Mouse (Mus musculus): ENCODE results near the gene Usp37. TPM values are rescaled to one million over a fixed set of nuclear protein-coding genes. Genes with fewer than 3 reads are reported as not detected.

Gene Usp37
- polyA plus RNA-seq, 1 experiment from 2014 or later, result 9.2 TPM

DNA sequence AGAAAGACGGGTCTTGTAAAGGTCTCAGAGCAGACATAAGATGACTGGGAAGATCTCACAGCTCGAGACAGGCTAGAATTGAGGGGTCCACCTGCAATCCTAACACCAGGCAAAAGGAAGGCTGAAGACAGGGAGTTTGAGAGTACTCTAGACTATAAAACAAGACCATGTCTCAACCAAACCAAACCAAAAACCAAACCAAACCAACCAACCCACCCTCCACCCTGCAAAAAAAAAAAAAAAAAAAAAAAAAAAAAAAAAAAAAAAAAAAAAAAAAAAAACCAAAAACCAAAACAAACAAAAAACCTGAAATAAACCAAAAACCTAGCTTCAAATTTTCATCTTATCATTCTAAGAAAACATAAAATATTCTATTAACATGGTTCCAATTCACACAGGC lies 99.5 kb downstream of the Usp37 start:
- H3K9me3 ChIP-seq (ENCODE audit: control insufficient read depth), result no peaks in the 10 kb centered on the region
- ATAC-seq, result no peak
- peaks cover 20% of the 10 kb centered on the region for H3K36me3 ChIP-seq (ENCODE audit: control insufficient read depth, insufficient read depth)
- no peak overlapping the region for H3K27ac ChIP-seq (ENCODE audit: low read depth, low read length)
- WGBS, result 85% methylated on average over 2 of the region's 2 CpGs
- H3K4me2 ChIP-seq (replicated peaks; ENCODE audit: low read depth), result no peak overlapping the region
- H3K4me1 ChIP-seq (replicated peaks; ENCODE audit: control insufficient read depth, insufficient read depth, low read length), result no peaks in the 10 kb centered on the region
- TF ChIP-seq CTCF (IDR thresholded peaks at IDR 0.05; ENCODE audit: low read depth), result no peak
- no peak overlapping the region for H3K9ac ChIP-seq (ENCODE audit: low read depth, low read length)
- H3K27me3 ChIP-seq (replicated peaks; ENCODE audit: control insufficient read depth, insufficient read depth, low read length), result no peaks in the 10 kb centered on the region
- H3K4me3 ChIP-seq (ENCODE audit: low read depth, low read length), result no peak overlapping the region

DNA sequence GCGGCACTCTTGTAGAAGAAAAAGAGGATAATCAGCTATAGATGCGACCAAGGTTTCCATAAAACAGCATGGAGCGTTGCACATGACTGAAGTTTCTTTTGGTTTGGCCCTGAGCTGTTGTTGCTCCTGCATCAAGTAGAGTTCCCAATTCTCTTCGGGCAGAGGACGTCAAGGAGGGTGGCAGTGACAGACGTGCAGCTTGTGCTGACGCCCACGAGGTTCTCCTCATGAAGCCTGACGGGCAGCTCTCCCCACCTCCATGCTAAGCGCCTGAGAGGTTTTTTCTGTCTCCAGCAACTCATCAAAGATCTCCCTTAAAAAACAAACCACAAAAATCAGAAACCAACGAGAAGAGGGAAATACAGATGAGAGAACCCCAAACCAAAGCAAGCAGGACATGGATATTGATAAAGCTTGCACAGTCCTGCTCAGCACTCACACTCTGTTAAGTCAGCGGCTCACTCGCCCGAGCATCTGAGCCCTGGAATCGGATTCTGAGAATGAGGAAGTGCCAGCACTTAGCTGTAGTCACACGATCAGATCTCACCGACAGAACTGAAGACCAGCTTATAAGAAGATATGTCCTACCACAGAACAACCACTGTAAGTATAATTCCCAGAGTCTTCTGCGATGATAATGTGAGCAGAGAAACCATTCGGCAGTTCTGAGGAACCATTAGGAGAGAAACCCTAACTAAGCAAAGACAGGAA lies 104.8 kb downstream of the Usp37 start:
- WGBS, result 89% methylated on average over 19 of the region's 19 CpGs
- Histone ChIP-seq H3K9ac (ENCODE audit: low read depth, low read length) (no peak overlapping the region), H3K4me1 (replicated peaks; ENCODE audit: control insufficient read depth, insufficient read depth, low read length) (peaks cover 5% of the 10 kb centered on the region; the same call in 1 of the 2 replicates), H3K4me2 (replicated peaks; ENCODE audit: low read depth) (no peak overlapping the region), H3K36me3 (ENCODE audit: control insufficient read depth, insufficient read depth) (peaks cover 21% of the 10 kb centered on the region), H3K27ac (ENCODE audit: low read depth, low read length) (no peak overlapping the region), H3K9me3 (ENCODE audit: control insufficient read depth) (no peaks in the 10 kb centered on the region), H3K4me3 (ENCODE audit: low read depth, low read length) (no peak overlapping the region), H3K27me3 (replicated peaks; ENCODE audit: control insufficient read depth, insufficient read depth, low read length) (no peaks in the 10 kb centered on the region)
- TF ChIP-seq CTCF (IDR thresholded peaks at IDR 0.05; ENCODE audit: low read depth), result no peak
- no peak for ATAC-seq

- Histone ChIP-seq H3K9me3 (ENCODE audit: control insufficient read depth) (no peaks in the 10 kb centered on the region), H3K4me2 (replicated peaks; ENCODE audit: low read depth) (no peak overlapping the region), H3K4me3 (ENCODE audit: low read depth, low read length) (no peak overlapping the region), H3K36me3 (ENCODE audit: control insufficient read depth, insufficient read depth) (peaks cover 29% of the 10 kb centered on the region), H3K4me1 (replicated peaks; ENCODE audit: control insufficient read depth, insufficient read depth, low read length) (peaks cover 5% of the 10 kb centered on the region), H3K9ac (ENCODE audit: low read depth, low read length) (no peak overlapping the region), H3K27me3 (replicated peaks; ENCODE audit: control insufficient read depth, insufficient read depth, low read length) (no peaks in the 10 kb centered on the region), H3K27ac (ENCODE audit: low read depth, low read length) (peak overlapping the region; percentile 15; the same call in 1 of the 2 replicates)
- peak; percentile 47 for ATAC-seq
- no peak for TF ChIP-seq CTCF (IDR thresholded peaks at IDR 0.05; ENCODE audit: low read depth)
- WGBS, result 46% methylated on average over 8 of the region's 8 CpGs
These were observed 106.2 kb downstream of the Usp37 start for GRCm38 (mm10) chr1:74437702-74438427.

DNA sequence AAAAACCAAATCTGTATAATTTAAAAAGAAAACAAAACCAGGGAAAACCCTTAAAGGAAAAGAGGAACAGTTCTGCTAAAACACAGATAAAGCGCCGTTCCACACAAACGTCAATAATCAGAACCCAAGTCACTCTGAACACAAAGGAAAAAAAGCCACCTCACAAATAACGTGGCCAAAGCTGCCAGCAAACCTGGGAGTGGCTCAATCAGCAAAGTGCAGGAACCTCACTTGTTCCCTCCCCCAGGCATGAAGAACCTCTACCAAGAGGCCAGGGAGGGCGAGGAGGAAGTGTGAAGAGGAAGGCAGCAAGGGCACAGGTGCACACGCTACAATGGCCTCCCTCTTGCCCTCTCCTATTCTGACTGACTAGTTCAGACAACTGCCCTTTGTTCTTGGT lies 108.5 kb downstream of the Usp37 start:
- H3K9me3 ChIP-seq (ENCODE audit: control insufficient read depth), result no peaks in the 10 kb centered on the region
- H3K27me3 ChIP-seq (replicated peaks; ENCODE audit: control insufficient read depth, insufficient read depth, low read length), result no peaks in the 10 kb centered on the region
- peaks cover 10% of the 10 kb centered on the region for H3K4me1 ChIP-seq (replicated peaks; ENCODE audit: control insufficient read depth, insufficient read depth, low read length)
- peaks cover 49% of the 10 kb centered on the region for H3K36me3 ChIP-seq (ENCODE audit: control insufficient read depth, insufficient read depth)
- ATAC-seq, result peak; percentile 71
- no peak overlapping the region for H3K4me2 ChIP-seq (replicated peaks; ENCODE audit: low read depth)
- H3K4me3 ChIP-seq (ENCODE audit: low read depth, low read length), result no peak overlapping the region
- no peak for TF ChIP-seq CTCF (IDR thresholded peaks at IDR 0.05; ENCODE audit: low read depth)
- WGBS, result 42% methylated on average over 6 of the region's 6 CpGs
- no peak overlapping the region for H3K9ac ChIP-seq (ENCODE audit: low read depth, low read length)
- H3K27ac ChIP-seq (ENCODE audit: low read depth, low read length), result peak overlapping the region; percentile 82

GRCm38 (mm10) chr1:74434596-74434995 lies 109.5 kb downstream of the Usp37 start:
- H3K4me1 ChIP-seq (replicated peaks; ENCODE audit: control insufficient read depth, insufficient read depth, low read length), result peaks cover 10% of the 10 kb centered on the region
- no peak for TF ChIP-seq CTCF (IDR thresholded peaks at IDR 0.05; ENCODE audit: low read depth)
- H3K27ac ChIP-seq (ENCODE audit: low read depth, low read length), result peak overlapping the region; percentile 82
- peak; percentile 46 for ATAC-seq
- no peak overlapping the region for H3K4me3 ChIP-seq (ENCODE audit: low read depth, low read length)
- H3K4me2 ChIP-seq (replicated peaks; ENCODE audit: low read depth), result no peak overlapping the region
- H3K36me3 ChIP-seq (ENCODE audit: control insufficient read depth, insufficient read depth), result peaks cover 56% of the 10 kb centered on the region
- no peaks in the 10 kb centered on the region for H3K9me3 ChIP-seq (ENCODE audit: control insufficient read depth)
- 19% methylated on average over 5 of the region's 5 CpGs for WGBS
- no peak overlapping the region for H3K9ac ChIP-seq (ENCODE audit: low read depth, low read length)
- H3K27me3 ChIP-seq (replicated peaks; ENCODE audit: control insufficient read depth, insufficient read depth, low read length), result no peaks in the 10 kb centered on the region

GRCm38 (mm10) chr1:74433220-74433619 lies 110.9 kb downstream of the Usp37 start:
- Histone ChIP-seq H3K27me3 (replicated peaks; ENCODE audit: control insufficient read depth, insufficient read depth, low read length) (no peaks in the 10 kb centered on the region), H3K36me3 (ENCODE audit: control insufficient read depth, insufficient read depth) (peaks cover 61% of the 10 kb centered on the region), H3K4me3 (ENCODE audit: low read depth, low read length) (no peak overlapping the region), H3K9ac (ENCODE audit: low read depth, low read length) (no peak overlapping the region), H3K4me2 (replicated peaks; ENCODE audit: low read depth) (no peak overlapping the region), H3K4me1 (replicated peaks; ENCODE audit: control insufficient read depth, insufficient read depth, low read length) (peaks cover 10% of the 10 kb centered on the region), H3K27ac (ENCODE audit: low read depth, low read length) (peak overlapping the region; percentile 82; the same call in 1 of the 2 replicates), H3K9me3 (ENCODE audit: control insufficient read depth) (no peaks in the 10 kb centered on the region)
- 41% methylated on average over 6 of the region's 6 CpGs for WGBS
- no peak for TF ChIP-seq CTCF (IDR thresholded peaks at IDR 0.05; ENCODE audit: low read depth)
- peak; percentile 29 for ATAC-seq
